Mouse (Mus musculus) megakaryocyte, adult 5-6 weeks (primary cell): ENCODE data around the gene Gm49361. TPM values are rescaled to one million over a fixed set of nuclear protein-coding genes. Genes with fewer than 3 reads are reported as not detected.
"Not testable (repeated sequence)": the region's sequence is repeated elsewhere in the genome, so short reads cannot be mapped to it uniquely, and the experiment has no call there.

ENCODE experiments used
- ATAC-seq: 2 replicates; pipeline ENCODE4 v1.8.0; 2016; ENCODE audit warnings: mild to moderate bottlenecking, inconsistent platforms; ENCODE audit not compliant: poor library complexity, severe bottlenecking
- total RNA-seq, 2 experiments: library from RNA; stranded (forward) in 1 of 2; stranded (reverse) in 1 of 2; fragments of 153-499, 151-499 nt in 1 of 2; fragments of 221-1000, 200-1000 nt in 1 of 2; gene quantifications; 2 replicates each; pipeline versions ENCODE4 v1.2.3 to v1.2.4; 2015 to 2017

Gm49361 gene
- total RNA-seq, 2 experiments from 2014 or later, result 0.59 TPM; not detected in 1

DNA sequence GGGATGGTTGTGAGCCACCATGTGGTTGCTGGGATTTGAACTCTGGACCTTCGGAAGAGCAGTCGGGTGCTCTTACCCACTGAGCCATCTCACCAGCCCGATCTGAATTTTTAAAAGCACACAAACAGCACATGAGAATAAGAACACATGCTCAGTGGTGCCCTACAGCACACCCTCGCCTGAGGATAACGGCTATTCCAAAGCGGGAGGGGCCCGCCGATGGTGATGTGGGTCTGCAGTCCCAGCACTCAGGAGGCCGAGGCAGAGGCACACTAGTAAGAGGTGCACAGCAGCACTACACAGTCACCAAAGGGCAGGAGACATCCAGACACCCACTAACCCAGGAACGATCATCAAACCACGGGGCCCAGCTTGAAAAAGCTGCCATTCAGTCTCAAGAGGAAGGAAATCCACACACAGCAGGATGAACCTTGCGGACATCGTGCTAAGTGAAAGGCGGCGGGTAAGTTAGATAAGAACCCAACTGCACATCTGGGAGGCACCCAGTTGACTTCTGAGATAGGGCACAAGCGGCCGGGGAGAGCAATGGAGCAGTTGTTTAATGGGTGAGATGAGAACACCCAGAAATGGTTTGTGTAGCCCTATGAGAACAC, 53.3 kb downstream of the Gm49361 start:
- ATAC-seq, result peak; percentile 37; the same call in 1 of the 2 replicates

DNA sequence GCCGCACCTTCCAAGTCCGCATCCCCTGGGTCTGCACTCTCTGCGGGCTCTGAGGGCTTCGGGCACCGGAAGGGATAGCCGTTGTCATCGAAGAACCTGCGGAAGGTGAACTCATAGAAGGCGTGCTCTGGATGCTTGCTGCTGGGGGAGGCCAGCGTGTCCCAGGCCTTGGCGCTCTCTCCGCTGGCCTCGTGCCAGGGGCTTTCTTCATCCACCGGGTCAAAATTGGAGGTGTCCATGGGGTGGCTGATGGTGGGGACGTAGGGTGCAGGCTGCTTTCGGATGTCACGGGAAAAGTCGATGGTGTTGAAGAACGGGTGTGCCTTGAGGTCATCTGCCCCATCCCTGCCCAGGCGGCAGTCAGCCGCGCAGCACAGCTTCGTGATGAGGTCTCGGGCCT, 54.6 kb downstream of the Gm49361 start:
- no peak for ATAC-seq

DNA sequence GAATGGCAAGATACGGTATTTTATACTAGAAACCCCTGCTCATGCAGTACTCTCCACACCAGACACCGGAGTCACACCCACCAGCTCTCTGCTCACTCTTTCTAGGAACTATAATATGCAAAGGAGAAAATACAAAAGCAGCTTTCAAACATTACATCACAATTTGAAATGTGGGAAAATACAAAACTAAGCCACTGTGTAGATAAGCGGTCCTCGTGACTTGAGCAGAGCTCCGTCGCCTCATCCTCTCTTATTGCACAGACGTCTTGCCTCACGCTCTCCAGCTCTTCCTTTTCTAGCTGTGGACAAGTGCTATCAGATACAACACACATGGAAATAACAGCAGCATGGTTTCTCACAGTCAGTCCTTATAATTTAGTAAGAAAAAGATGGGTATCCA, 55.2 kb downstream of the Gm49361 start:
- no peak for ATAC-seq

DNA sequence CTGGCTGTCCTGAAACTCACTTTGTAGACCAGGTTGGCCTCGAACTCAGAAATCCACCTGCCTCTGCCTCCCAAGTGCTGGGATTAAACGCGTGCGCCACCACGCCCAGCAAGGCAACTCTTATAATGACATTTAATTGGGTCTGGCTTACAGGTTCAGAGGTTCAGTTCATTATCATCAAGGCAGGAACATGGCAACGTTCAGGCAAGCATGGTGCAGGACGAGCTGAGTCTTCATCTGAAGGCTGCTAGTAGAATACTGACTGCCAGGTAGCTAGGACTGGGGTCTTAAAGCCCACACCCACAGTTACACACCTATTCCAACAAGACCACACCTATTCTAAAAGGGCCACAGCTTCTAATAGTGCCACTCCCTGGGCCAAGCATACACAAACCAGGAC, 57.8 kb downstream of the Gm49361 start:
- ATAC-seq, result not testable (repeated sequence)

DNA sequence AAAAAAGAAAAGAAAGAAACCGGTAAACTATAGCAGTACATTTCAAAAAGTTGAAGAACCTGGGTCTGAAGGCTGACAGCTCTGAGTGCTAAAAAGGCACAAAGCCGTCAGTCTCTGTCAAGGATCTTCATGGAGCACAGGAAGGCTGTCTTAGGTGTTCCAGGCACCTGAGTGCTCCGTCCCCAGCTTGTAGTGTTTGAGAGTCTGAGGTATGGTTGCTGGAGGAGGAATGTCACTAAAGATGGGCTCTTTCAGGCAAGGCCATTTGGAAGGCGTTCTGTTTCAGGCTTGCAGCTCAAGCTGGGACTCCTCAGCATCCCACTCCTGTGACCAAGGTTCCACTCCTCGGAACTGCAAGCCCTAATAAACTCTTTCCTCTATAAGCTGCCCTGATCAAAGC, 58.5 kb downstream of the Gm49361 start:
- ATAC-seq, result no peak

DNA sequence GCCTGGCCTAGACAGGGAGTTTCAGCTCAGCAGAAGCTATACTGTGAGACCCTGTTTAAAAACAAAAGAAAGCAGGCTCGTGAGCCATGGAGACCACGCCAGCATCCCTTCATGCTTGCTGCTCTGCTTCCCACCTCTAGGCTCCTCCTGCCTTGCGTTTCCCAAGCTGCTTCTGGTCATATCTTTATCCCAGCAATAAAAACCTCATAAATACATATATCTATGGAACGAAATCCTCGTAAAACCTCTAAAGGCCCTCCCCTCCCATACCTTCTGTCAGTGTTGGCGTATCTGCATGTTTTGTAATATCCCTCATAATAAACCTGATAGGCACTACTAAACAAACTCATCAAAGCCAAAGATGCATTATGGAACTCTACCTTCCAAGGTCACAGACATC, 59.3 kb downstream of the Gm49361 start:
- no peak for ATAC-seq

DNA sequence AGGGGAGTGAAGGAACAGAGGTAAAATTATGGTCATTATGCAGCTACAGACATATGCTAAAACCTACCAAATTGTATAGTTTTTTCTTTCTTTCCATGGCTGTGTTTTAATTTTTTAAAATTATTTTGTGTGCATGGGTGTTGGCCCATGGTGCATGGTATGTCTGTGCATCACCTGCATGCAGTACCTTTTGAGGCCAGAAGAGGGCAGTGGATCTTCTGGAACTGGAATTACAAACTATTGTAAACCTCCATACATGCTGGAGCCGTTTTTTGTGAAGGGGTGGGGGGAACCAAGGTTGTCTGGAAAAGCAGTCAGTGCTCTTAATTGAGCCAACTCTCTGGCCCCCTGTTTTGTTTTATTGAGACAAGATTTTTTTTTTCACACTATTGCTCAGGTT, 61.3 kb downstream of the Gm49361 start:
- ATAC-seq, result peak; percentile 85

DNA sequence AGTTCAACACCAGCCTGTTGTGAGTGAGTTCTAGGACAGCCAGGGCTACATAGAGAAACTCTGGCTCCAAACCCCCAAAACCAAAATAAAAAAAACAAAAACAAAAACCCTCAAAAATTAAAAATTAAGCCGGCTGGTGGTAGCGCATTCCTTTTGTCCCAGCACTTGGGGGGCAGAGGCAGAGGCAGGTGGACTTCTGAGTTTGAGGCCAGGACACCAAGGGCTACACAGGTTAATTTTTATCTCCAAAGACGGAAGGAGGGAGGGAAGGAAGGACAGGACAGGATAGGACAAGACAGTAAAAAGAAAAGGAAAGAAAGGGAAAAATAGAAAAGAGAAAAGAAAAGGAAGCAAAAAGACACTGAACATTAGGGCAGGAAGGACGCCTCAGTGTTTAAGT, 63.2 kb downstream of the Gm49361 start:
- ATAC-seq, result no peak

DNA sequence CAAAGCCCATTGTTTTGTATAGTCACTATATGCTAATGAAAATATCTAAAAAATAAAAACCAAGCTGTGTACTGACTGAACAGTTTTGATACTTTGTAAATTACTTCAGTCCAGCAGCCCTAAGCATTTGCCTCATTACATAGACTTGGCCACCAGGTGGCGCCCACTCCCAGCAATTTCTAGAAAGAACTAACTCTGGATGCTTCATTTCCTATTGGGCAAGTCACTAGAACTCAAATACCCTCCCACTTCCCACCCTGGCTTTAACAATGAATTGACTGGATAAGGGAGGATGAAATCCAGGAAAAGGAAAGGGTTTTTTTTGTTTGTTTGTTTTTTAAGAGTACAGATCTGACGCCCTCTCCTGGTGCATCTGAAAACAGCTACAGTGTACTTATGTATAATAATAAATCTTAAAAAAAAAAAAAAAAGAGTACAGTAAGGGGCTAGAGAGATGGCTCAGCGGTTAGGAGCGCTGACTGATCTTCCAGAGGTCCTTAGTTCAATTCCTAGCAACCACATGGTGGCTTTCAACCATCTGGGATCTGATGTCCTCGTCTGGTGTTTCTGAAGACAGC, 65.9 kb downstream of the Gm49361 start:
- ATAC-seq, result peak; percentile 94

DNA sequence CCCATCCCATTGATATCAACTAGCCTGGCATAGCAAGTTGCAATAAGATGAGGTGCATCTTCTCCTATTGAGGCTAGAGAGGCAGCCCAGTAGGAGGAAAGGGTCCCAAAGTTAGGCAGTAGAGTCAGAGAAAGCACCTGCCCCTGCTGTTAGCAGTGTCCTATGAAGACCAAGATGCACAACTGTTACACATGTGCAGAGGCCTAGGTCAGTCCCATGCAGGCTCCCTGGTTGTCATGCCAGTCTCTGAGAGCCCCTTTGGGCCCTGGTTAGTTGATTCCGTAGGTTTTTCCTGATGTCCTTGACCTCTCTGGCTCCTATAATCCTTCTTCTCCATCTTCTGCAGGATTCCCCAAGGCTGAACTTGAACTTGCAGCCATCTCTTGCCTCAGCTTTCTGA, 66.4 kb downstream of the Gm49361 start:
- ATAC-seq, result no peak

DNA sequence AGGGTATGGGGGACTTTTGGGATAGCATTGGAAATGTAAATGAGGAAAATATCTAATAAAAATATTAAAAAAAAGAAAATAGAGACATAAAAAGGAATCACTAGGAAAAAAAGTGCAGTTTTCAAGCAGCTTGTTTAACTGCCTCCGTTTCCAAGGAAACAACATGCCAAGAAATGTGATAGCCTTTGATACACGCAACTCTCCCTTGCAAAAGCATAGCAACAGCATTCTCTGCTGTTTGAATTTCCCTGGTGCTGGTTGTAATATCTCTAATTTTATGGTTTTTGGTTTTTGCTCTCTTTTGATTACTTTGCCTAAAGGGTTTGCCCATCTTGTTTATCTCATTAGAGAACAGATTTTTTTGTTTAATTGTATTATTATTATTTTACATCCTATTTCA, 70.4 kb downstream of the Gm49361 start:
- no peak for ATAC-seq

DNA sequence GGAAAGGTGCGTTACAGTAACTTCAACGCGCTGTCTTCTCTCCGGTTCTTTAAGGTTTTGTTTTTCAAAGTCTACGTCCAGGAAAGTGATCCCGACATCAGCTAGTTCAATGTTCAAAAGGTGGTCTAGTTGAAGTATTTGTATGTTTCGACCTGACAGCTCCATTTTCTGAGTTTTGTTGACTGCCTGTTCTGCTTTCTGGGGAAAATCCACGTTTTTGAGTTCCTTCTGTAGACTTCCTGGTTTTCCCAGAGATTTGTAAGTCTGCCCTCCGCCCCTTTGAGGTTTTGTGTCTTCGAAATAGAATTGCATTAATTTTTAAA, 80.3 kb downstream of the Gm49361 start:
- no peak for ATAC-seq

DNA sequence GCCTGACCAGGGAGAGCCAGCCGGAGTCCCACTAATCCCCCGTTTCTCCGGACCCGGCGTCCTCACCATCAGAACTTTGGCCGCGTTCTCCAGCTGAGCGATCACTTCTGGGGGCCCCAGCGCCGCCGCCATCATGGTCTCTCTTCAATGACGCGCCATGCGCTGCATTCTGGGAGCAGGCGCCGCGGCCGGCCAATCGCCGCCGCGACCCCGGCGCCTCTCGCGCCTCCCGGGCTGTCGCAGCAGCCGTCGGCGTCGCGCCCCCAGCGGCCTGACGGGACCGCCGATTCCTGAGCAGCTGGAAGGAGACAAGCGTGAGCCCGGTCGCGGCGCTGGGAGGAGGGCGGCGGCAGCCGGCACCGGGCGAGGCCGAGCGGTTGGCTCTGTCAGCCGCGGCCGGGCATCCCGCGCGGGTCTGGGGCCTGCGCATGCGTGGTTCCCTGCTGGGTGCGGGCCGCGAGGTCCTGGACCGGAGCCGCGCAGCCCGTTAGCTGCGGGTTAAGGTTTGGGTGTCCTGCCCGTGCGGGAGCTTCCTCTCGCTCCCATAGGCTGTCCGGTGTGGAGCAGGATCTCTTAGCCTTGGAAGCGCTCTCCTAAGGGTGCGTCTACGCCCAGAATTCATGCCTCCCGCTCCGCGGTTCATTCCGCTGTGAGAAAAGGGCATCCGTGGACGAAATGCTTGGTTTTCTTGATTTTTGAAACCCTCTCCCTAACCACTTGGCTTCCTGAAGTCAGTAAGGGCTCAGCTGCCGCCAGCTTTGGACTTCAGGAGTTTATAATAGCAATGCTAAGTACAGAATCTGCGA, 80.9 kb downstream of the Gm49361 start, which contains the start of gene Xpo4:
TSS of gene Xpo4 (minus strand) at position 609 of the 806 bp plus-strand sequence.
- ATAC-seq, result peak; percentile 93

DNA sequence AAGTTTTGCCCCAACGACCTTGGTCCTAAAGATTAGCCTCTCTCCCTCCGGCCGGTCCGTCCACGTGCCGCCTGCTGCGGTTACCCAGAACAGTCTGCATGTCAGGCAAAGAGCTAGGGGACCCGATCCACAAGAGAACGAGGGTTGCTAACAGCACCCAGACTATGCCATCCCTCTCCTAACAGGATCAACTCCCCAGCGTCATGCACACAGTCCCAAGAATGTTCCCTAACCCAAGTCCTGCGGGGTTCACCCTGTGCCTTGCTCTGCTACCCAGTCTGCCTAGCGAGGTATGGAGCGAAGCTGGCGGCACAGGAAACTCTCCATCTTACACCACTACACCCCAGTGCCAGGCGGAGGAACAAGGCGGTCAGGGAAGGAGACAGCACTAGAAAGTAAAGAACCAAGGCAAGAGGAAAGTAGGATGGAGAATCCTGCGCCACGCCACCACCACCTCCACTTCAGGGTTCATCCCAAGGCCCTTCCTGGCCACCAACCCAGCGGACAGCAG, 81.5 kb downstream of the Gm49361 start:
- ATAC-seq, result peak; percentile 53

DNA sequence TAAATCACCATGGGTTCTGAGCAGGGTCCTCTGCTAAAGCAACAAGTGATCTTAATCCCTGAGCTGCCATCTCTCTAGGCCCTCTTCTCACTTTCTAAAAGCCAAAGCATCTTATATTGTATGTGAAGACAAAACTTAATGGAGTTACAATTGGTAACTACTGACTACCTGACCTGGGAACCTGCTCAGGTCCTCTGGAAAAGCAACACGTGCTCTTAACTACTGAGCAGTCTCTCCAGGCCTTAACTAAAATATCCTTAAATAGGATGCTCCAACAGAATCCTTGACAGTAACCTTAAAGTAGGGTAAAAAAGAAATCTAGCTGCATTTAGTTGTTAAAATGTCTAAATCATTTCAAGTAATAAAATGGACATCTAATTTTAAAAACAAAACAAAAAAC, 82.3 kb downstream of the Gm49361 start:
- no peak for ATAC-seq

DNA sequence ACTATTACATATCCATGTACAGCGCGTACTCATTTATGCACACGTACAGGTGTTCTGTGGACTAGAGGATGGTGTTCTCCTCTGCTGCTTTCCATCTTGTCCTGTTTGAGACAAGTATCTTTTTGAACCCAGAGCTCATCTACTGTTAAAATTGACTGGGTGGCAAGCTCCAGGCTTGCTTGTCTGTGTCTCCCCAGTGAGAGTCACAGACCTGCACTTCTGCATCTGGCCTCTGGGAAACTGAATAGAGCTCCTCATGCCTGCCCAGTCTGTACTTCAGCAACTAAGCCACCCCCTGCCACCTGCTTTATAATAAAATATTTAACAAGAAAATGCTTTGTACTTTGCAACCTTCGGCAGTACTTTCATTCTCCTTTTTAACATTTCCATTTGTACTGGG, 87.6 kb downstream of the Gm49361 start:
- 0 out of 2 replicates have a peak, but pooled peaks have one; percentile 35 for ATAC-seq

DNA sequence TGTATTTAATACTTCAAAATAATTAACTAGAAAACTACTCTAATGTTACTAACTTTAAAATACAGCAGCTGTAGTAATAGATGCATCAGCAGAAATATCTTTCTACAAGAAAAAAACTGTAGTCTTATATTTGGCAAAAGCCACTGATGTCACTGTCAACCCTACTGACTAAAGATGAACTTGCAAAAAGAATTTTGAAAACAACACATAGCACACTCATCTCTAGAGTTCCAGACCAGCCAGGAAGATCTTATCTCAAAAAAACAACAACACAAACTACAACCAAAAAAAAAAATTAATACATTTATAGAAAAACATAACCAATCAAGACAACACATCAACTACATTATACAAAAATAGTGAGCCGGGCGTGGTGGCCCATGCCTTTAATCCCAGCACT, 88.4 kb downstream of the Gm49361 start:
- ATAC-seq, result no peak

DNA sequence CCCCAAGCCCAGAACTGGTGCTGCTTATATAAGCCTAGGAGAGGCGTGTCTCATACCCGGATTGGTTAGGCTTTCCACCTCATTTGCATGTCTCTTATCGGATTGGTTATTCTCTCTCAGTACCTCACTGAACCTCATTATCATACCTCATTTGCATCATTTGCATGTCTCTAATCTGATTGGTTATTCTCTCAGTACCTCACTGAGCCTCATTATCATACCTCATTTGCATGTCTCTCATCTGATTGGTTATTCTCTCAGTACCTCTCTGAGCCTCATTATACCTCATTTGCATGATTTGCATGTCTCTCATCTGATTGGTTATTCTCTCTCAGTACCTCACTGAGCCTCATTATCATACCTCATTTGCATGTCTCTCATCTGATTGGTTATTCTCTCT, 89.4 kb downstream of the Gm49361 start:
- ATAC-seq, result not testable (repeated sequence)

DNA sequence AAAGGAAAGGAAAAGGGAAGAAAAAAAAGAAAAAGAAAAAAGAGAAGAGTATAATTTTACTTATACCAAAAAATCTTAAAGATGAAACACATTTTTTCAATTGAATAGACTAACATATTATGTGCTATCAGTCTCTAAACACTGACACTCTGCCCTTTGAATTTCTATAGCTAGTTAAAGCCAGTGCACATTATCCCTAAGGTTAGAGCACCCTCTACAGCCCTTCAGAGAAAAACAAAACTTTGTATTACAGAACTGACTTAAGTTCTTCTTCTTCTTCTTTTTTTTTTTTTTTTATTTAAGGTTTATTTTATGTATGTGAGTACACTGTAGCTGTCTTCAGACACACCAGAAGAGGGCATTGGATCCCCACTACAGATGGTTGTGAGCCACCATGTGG, 96.4 kb downstream of the Gm49361 start:
- ATAC-seq, result no peak

DNA sequence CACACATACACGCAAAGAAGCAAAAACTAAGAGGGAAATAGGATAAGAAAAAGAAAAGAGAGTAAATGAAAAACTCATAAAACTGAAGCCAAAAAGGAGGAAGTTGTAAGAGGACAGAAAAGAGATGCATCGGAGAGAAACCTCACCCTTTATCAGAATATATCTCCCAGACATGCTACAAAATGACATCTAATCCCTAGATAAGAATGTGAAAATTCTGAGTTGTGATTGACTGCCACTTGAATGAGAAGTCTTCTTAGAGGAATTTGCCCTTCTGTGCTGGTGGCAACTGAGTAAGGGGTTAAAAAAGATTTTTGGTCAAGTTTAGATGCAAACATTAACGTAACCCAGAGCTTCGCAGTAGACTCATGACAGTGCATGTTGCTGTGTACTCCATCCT, 99.7 kb downstream of the Gm49361 start:
- no peak for ATAC-seq

DNA sequence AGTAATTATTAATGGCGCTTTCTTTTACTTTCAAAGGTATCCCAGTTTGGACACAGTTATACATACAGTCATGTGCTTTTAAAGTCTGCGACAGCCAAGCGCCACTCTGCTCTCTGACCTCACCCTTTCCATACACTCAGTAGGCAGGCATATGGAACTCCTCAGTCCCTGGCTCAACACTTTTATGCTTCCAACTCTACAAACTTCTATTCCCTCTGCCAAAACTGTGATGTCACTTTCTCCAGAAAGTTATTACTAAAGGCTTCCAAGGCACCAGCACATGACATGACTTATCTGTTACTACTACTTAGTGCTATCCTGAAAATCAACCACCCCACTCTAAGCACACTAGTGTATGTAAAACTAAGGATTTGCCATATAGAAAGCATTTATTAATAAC, 106.8 kb downstream of the Gm49361 start:
- no peak for ATAC-seq

DNA sequence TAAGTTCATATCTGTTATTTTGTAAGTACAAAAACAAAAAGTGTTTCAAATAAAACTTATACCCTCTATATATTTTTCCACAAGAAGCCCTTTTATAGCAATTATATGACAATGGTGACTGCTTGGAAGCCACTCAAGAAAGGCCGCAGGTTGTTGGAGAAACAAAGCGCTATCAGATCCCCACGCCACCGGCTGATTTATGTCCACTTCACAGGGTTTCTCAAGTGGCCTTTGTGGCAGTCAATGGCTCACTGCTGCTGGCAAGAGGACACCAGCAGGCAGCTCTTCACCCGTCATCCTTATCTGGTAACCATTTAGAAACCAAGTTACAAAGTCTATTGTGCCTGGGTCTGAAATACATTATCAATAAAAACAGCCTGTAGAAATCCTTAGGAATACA, 111.8 kb downstream of the Gm49361 start:
- ATAC-seq, result no peak
